Mouse (Mus musculus): ENCODE data around the gene Trim13.

Gene Trim13

GRCm38 (mm10) chr14:61620371-61620770 is 22.3 kb downstream of the Trim13 start:
- peak; percentile 29 for DNase-seq

GRCm38 (mm10) chr14:61635969-61636368 is 37.9 kb downstream of the Trim13 start:
- DNase-seq: no peak

GRCm38 (mm10) chr14:61642668-61643067 is 44.6 kb downstream of the Trim13 start:
- peak; percentile 30 for DNase-seq

- no peak for DNase-seq
Observed at GRCm38 (mm10) chr14:61645547-61645946, 47.5 kb downstream of the Trim13 start.

GRCm38 (mm10) chr14:61647182-61647880 is 49.3 kb downstream of the Trim13 start:
- peak; percentile 37 for DNase-seq

- DNase-seq: peak; percentile 56
Observed at GRCm38 (mm10) chr14:61647881-61648684, 50.0 kb downstream of the Trim13 start.

GRCm38 (mm10) chr14:61648685-61649504 is 50.8 kb downstream of the Trim13 start:
- peak; percentile 98 for DNase-seq

GRCm38 (mm10) chr14:61650291-61650960 is 52.4 kb downstream of the Trim13 start:
- peak; percentile 76 for DNase-seq
